Mouse (Mus musculus): Measurements from ENCODE around the gene Bckdhb. TPM values are rescaled to one million over a fixed set of nuclear protein-coding genes. Genes with fewer than 3 reads are reported as not detected.
"Not testable (repeated sequence)": the region's sequence is repeated elsewhere in the genome, so short reads cannot be mapped to it uniquely, and the experiment has no call there.

The Bckdhb gene
- total RNA-seq, 2 experiments from 2014 or later, result 44.6 to 52.8 TPM

DNA sequence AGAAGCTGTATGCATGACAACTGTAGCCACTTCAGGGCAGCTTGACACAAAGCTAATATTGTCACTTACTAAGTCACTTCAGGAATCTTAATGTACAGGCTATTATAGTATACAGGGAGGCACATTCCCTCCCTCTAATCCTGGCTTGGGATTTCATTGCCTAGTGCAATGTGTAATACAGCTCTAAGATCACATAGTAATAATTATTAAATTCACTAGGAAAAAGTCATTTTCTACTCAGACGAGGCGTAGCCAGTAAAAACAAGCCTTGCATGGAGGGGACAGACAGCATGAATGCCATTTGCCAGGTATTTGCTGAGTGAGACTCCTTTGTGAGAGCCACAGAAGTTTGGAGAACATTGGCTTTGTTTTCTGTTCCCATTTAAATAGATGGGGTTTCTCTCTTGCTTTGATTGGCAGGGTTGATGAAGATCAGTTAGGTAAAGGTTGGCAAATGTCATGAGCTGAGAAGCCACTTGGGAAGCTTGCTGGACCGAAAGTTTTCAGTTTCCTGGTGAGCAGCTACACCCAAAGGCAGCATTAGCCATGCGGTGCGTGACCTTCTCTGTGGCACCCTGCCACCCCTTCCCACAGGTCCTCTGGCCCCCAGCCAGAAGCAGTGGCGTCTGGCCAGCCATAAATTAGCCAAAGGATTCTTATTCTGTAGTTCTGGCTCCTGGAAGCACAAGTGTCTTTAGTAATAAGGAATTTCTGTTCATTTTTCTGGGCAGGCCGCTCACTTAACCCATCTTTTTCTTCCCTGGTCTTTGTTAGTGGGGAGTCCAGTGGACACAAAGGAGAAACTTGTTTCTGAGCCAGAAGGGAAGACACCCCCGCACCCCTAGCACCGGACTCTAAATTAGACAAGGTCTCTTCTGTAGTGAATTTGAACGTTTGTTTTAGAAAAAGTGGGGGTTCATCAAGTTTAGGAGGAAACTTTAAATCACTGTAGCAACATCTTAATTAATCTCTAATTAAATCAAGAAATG is 37.4 kb downstream of the Bckdhb start:
- DNase-seq, result peak; percentile 72 to 75
- intact Hi-C loops (cut with DNase I), result no loop called here

DNA sequence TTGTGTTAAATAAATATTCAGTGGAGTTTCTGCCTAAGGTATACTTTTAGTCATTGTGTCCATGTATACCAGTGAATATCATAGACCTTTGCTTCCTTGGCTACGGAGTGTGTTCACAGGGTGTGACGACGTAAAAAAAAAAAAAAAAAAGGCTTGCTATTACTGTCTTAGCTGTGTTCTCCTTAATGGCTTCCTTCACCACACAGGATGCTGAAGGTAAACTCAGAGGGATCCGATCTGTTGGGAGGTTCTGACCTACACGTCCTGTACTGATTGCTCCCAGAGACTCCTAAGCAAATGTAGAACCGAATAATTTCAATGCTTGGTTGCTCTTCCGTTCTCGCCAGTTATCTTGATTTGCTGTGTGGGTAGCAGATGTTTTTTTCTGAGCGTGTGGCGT is 38.4 kb downstream of the Bckdhb start:
- intact Hi-C loops (cut with DNase I), result no loop called here

DNA sequence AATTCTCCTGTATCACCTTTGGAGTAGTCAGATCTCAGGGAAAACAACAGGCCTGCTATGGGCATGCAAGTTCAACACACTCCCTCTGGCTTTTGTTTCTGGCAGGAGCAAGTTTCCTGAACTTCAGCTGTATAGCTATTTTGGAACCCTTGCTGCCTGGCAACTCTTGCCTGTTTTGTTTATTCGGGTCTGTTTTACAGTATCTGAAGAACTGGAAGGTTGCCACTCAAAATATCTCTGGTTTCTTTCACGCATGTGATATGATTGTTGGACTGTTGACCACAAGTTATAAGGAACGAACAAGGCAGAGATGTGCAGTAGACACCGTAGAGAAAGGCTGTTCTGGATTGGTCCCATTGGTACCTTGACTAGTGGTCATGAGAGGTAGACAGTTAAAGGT is 39.4 kb downstream of the Bckdhb start:
- intact Hi-C loops (cut with DNase I), result no loop called here
- DNase-seq, result peak; percentile 16 to 33

More for the DNA sequence above, 38.4 kb downstream of the Bckdhb start:
- no peak for DNase-seq

DNA sequence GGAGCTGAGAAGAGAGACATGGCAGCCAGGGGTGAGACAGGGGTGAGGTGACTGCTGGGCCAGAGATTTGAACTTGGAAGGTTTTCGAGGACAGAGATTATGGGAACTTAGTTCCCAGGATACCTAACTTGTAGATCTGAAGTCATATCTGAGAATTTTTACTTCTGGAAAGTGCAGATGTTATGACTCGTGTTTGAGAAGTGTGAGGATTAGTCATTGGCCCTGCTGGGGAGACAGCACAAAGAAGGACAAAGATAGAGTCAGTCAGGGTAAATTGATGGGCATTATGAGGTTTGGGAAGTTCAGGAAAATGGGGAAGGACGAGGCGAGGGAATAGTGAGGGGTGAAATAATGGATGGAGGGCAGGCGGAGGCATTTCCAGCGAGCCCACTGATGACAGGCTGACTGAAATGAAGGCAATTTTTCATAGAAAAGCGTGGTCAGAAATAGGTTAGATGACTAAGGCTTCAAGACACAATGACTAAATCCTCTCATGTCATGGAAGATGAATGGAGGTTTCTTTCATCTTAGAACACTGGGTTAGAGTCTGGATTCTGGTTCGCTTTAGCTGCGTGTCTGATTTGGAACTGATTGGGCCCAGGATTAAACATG is 42.6 kb downstream of the Bckdhb start:
- intact Hi-C loops (cut with DNase I), result no loop called here
- no peak for DNase-seq

DNA sequence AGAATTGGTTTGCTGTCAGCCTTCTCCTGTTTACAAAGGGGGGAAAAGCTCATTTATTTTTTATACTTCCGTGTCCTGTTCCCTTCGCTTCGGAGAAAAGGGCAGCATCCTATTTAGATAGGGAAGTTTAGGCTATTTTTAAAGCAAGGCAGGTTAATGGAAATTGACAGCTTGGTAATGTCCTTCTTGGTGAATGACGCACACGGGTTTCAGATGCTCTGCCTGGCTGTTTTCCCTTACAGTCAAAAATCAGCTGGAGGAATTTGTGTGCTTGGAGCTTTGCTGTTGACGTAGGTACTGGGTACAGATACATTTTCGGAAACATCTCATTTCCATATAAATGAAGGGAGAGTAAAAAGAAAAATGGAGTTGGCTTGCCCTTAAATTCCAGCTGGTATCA is 44.4 kb downstream of the Bckdhb start:
- no peak for DNase-seq
- intact Hi-C loops (cut with DNase I), result no loop called here

DNA sequence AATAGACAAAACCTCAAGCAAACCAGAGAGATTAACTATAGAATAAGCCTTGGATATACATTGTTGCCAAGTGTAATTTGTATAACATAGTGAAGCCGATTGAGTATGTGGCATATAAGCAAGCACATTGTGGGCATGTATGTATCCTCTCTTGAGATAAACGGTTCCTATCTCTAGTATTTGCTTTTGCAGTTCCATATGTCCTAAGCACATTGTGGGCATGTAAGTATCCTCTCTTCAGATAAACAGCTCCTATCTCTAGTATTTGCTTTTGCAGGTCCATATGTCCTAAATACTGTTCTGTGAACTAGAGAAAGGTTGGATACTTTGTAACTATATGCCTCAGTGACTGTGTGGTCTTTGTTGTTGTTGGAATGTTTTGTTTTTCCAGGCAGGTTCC is 48.5 kb downstream of the Bckdhb start:
- DNase-seq, result no peak
- intact Hi-C loops (cut with DNase I), result no loop called here

DNA sequence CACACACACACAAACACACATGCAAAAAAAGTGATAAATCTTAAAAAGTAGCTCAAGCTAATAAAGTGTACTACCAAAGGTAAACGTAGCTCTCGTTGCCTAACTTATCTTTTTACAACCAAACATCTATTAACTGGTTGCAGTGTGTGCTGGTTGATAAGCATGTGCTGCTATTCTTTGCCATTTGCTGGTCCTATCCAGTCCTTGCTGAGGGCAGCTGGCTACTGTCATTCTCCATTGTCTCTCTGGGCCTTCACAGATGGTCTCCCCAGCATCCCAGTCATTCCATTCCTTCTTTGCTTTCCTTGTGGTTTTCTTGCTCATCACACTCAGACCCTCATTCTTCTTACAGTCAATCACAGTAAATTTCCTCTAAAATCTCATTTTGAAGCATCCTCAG is 50.9 kb downstream of the Bckdhb start:
- intact Hi-C loops (cut with DNase I), result no loop called here
- DNase-seq, result no peak

DNA sequence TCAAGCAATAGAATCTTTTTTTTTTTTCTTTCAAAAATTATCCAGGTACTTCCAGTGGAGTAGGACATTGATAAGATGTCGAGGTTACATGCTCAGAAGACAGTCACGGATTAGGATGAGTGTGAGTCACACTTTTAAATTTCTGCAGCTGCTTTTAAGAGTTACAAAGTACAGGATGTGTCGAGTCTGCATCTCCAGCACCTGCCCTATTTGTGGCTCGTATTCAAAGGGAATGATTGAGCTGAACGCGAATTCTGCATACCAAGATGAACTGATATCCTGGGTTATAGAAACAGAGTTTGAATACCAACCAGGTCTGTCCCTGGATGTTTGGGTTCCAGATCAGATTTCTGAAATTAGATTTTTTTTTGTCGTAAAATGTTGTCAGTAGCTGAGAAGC is 56.3 kb downstream of the Bckdhb start:
- DNase-seq, result no peak
- intact Hi-C loops (cut with DNase I), result no loop called here

DNA sequence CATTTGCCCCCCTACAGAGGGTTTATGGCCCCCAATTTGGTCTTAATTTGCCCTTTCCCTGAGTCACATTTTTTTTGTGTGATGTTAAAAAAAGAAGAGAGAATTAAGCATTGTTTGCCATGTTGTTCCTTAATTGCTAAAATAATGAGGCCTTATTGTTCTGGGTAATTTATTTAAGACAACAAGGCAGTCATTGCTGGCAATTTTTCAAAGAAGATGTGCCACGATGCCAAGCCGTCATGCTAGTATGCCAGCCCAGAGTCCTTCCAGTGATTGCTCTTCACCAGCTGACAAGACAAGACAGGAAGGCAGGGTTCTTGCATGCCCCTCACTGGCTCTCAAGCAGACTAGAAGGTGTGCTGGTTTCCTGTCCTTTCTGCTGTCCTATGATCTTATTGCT is 84.0 kb downstream of the Bckdhb start:
- no peak for DNase-seq
- intact Hi-C loops (cut with DNase I), result no loop called here

DNA sequence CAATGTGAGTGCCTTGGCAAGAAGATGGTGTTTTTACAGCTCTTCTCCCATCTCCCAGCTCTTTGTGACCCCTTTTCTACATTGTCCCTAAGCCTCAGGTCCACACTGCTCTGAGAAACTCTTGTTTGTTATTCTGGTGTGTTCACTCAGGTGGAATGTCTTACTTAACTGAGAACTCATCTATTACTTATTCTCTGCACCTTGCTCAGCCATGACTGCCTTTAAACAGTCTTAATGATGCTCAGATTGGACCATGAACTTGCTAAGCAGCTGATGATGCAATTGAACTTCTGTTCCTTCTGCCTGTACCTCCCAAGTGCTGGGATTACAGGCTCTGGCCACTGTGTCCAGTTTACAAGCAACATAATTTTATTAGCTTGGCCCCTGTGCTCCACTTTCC is 86.2 kb downstream of the Bckdhb start:
- no peak for DNase-seq
- intact Hi-C loops (cut with DNase I), result no loop called here

DNA sequence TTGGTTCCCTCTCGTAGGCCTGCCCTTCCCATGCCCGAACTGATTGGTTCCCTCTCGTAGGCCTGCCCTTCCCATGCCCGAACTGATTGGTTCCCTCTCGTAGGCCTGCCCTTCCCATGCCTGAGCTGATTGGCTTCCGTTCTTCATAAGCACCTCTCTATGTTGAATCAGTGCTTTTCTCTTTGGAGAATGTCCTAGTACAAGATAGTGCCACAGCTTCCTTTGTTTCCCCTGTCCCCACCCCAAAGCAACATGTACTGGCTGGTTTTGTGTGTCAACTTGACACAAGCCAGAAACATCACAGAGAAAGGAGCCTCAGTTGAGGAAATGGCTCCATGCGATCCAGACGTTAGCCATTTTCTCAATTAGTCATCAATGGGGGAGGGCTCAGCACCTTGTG is 93.2 kb downstream of the Bckdhb start:
- DNase-seq; intact Hi-C loops (cut with DNase I): not testable (repeated sequence)

DNA sequence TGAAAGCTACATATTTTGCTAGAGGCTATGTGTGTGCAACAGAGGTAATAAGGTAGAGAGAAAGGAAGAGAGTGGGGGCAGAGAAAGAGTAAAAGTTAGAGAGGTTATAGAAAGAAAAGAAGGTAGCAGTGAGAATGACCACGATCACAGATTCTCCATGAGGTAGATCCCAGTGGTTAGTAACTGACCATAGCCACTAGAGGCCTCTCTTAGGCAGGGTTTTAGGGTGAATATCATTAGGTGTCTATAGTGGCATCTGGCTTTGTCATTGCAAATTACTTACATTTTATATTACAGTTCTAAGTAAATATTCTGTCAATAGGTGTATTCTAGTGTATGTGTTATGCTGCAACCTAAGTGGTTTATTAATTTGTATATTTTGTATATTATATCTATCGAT is 94.7 kb downstream of the Bckdhb start:
- intact Hi-C loops (cut with DNase I), result loop anchor here (10.0 kb wide), 1 partner anchor 235 kb away; no protein-coding TSS in a partner anchor
- DNase-seq, result peak in 1 of 2 experiments; percentile 18

DNA sequence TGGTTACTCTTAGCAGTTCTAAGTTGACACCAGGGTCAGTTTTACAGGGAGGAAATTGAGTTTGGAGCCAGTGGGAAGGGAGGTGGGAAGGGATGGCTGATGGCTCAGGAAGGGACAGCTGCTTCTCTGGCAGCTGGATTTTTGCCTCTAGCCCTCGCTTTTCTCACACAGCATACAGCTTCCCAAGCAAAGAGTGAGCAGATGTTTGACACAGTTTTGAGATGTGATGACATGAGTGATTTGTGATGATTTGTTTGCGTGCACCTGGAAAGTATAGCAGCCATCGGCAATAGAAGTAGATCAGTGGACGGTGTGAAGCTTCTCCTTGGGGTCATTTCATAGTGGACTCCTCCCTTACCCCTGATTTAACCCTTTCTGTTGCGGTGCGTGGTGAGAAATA is 96.2 kb downstream of the Bckdhb start:
- DNase-seq, result no peak
- intact Hi-C loops (cut with DNase I), result loop anchor here (10.0 kb wide), 1 partner anchor 234 kb away; no protein-coding TSS in a partner anchor

DNA sequence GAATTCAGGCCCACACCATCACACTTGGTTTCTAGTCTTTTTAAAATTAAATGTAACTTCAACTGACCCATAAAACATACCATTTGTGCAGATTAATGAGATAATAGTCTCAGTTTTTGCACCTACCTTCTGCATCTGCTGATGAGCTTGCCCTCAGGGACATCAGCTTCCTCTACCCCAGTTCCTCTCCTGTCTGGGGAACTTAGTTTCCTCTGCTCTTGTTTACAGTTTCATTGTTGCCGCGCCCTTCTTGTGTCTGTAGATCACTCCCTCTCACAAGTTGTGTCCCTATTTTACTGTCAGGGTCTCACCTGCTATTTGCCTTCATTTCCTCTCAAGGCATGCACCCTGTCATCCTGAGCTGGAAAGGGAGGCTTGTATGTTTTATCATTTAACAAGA is 103.2 kb downstream of the Bckdhb start:
- intact Hi-C loops (cut with DNase I), result loop anchor here (10.0 kb wide), 1 partner anchor 227 kb away; no protein-coding TSS in a partner anchor

DNA sequence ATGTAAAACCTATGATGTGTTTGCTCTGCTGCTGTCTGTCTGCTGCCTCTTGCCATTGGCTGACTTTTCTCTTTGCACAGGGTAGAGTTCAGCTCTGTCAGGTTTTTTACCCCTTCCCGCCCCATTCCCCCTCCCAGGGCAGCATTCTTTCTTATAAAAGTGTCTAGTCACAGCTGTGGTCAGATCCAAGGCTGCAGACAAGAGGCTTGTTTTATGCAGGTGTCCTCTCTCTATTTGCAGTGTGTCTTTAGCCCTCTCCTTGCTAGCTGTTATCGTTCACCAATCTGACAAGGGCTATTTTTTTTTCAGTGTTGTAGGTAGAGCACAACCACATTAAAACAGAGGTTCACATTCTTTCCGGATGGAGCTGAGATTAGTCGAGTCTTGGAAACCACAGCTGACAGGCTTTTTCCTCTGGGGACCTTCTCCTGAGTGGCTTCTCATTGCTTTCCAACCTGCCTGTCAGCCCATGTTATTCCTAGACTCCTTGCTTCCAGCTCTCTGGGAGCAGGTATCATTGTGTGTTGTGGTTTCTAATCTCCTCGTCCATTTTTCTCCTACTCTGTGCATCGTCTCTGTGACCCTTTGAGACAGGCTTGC is 105.8 kb downstream of the Bckdhb start:
- no peak for DNase-seq
- intact Hi-C loops (cut with DNase I), result no loop called here

More for the DNA sequence above, 103.2 kb downstream of the Bckdhb start:
- no peak for DNase-seq

DNA sequence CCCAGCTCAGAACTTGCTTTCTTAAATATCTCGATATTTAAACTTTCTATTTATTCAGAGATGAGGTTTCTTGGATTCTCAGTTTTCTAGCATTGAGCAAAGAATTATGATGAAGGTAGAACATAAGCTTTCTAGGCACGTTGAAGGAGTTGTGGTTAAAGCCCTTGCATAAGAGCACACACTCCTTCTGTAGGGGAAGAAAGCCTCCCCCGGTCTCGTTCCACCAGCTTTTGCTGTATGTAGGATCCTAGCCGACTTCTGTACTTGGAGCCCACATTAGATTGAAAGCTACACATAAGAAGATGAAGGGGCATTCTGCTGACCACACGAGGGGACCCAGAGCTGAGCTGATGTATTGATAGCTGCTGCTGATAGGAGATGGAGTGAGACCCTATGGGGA is 106.5 kb downstream of the Bckdhb start:
- no peak for DNase-seq
- intact Hi-C loops (cut with DNase I), result no loop called here

DNA sequence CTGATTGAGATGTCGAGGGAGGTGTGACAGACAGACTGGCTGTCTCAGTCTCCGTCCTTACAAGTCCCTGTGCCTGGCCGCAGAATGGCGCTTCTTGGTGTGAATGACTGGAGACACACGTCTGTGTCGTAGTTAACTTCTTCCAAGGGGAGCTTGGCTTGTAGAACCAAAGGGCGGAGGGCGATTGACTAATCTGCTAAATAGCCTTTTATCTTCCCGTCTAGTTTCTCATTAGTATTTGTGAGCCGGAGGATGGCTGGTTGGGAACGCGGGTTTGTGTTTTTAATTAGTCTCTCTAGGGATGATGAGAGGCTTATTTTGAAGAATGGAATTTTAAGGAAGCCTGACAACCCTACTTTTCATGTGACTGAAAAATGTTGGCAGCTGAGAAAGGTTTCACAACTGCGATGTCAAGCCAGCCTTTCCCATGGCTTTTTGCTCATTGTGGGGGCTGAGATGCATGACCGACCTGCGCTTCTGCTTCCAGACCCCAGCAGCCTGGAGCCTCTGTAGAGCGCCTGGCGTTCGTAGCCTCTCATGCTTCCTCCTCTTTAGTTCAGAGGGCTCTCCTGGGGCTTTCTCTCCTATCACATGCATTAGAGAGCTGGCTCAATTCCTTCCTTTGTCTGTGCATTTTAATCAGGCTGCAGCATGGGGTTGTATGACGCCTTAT is 107.9 kb downstream of the Bckdhb start:
- intact Hi-C loops (cut with DNase I), result no loop called here
- DNase-seq, result peak; percentile 12

DNA sequence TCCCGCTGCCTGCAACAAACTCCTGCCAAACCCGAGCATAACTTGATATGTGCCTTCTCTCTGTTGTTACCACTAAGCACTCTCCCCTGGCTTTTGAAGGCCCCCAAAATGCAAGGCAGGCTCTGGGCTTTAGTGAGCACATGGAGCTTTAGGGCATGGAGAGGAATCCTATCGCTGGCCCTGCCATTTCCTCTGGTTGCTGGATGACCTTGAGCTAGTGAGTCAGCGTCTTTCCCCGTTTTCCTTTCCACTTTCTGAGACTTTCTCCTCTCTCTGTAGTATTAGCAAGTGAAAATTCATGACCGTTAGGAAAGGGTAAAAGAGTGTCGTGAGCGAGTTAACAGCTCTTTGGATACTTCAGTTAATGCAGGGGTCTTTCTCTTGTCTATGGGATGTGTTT is 111.1 kb downstream of the Bckdhb start:
- intact Hi-C loops (cut with DNase I), result no loop called here

DNA sequence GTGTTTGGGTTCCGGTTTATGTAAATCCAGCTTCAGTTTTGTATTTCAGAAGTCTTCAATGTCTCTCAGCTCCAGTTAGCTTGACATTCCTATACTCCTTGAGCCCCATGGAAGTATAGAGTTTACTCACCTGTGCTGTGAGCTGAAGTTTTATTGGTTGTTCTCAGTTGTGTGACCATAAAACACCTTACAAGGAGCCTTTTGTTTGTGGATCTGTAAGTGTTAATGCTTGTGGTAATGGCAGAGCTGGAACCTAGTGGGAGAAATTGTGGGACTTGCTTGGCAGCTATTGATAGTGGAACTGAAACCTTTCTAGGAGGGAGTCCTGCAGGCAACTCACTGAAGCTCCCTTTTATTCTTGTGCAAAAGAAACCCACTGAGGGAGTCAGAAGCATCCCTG is 112.3 kb downstream of the Bckdhb start:
- intact Hi-C loops (cut with DNase I), result no loop called here
- no peak for DNase-seq

More for the DNA sequence above, 111.1 kb downstream of the Bckdhb start:
- no peak for DNase-seq

DNA sequence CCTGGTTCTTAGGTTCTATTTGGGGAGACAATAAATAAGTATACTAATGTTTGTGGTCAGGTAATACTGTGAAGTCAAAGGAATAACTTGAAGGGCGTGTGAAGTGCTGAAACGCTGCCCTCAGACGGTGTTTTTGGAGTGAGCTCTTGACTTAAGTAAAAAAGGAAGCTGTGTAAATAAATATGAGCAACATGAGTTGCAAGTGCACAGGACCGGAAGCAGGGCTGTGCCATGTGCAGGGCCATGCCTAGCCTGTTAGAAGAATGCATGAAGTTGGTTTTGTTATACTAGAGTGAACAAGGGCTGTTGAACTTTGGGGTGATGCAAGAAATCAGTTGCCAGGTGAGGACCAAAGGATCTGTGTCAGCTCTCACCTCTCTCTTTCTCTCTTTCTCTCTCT is 114.0 kb downstream of the Bckdhb start:
- no peak for DNase-seq
- intact Hi-C loops (cut with DNase I), result no loop called here

DNA sequence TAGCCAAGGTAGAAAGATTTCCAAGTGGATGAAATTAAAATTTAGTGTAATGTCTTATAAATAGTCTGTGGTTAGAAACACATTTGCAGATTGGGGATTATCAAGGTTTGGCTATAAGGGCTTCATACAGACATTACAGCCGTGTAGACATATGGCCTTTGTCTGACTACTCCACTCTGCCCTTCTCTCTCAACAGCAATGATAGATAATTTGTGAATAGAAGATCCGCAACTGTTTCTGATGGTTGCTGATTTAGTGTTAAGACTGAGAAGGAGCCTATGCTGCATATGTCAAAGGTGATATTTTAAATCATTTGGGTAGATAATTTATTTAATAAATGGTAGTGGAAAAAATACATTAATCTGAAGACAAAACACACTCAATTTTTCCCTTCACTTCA is 115.4 kb downstream of the Bckdhb start:
- intact Hi-C loops (cut with DNase I), result no loop called here
- no peak for DNase-seq
